Mouse (Mus musculus) spleen, postnatal 14 days (tissue): ENCODE measurements around the gene C330007P06Rik.
"Not testable (repeated sequence)": the region's sequence is repeated elsewhere in the genome, so short reads cannot be mapped to it uniquely, and the experiment has no call there.

ENCODE experiments used
- DNase-seq, 2 experiments: peaks; one replicate each; pipeline ENCODE4 v3.0.0; 2021 to 2022; ENCODE audit warnings: low spot score in 2 of 2

Gene C330007P06Rik

GRCm38 (mm10) chrX:36799131-36799879, 74.6 kb downstream of the C330007P06Rik start:
- no peak for DNase-seq

GRCm38 (mm10) chrX:36796734-36797133, 77.2 kb downstream of the C330007P06Rik start:
- not testable (repeated sequence) for DNase-seq

- peak; percentile 62 to 73 for DNase-seq
Observed at GRCm38 (mm10) chrX:36796163-36796581, 77.7 kb downstream of the C330007P06Rik start.

GRCm38 (mm10) chrX:36795424-36796162, 78.3 kb downstream of the C330007P06Rik start, which contains the start of gene Slc25a5:
TSS of gene Slc25a5 (plus strand) at chrX:36795651.
- peak; percentile 70 to 79 for DNase-seq

GRCm38 (mm10) chrX:36794571-36794970, 79.3 kb downstream of the C330007P06Rik start:
- DNase-seq: no peak

- DNase-seq: no peak
Observed at GRCm38 (mm10) chrX:36789360-36789759, 84.6 kb downstream of the C330007P06Rik start.

GRCm38 (mm10) chrX:36777694-36778093, 96.2 kb downstream of the C330007P06Rik start:
- DNase-seq: no peak

GRCm38 (mm10) chrX:36775520-36775919, 98.4 kb downstream of the C330007P06Rik start:
- DNase-seq: no peak
